Mouse (Mus musculus) forelimb bud, embryonic 11.5 days (tissue): ENCODE measurements around the gene Rbp4.

Experiments used
- DNase-seq: peaks from one replicate; pipeline ENCODE4 v3.0.0-alpha.2; 2012; ENCODE audit warnings: low read depth, low spot score

The Rbp4 gene

GRCm38 (mm10) chr19:38125219-38125610 lies at the start of gene Rbp4:
Gene Rbp4, minus strand, starts transcription at chr19:38125281.
- no peak for DNase-seq

GRCm38 (mm10) chr19:38164633-38165032 lies 39.6 kb upstream of the Rbp4 start:
- no peak for DNase-seq

DNA sequence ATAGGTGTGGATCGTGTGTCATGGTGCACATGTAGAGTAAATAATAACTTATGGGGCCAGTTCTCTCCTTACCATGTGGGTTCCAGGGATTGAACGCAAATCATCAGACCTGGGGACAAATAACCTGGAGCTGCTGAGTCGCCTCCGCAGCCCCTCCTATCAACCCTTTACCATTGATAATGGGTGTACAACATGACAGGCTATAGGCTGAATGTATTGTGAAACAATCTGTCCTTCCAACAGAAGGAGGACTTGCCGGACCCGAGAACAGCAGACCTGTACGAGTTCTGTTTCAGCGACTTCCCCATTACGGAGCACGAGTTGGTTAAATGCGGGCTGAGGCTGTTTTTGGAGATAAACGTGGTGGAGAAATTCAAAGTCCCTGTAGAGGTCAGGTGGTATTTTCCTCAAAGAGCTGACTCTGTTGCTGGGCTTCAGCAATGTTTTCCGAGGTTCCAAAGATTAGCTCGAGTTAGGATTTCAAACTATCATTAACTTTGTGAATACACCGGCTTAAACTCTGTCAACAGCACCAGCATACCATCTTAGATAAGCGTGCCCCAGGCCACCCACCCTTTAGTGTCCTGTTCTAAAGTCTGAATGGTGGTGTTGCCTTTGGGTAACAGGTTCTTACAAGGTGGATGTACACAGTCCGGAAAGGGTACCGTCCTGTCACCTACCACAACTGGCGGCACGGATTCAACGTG lies 36.7 kb upstream of the Rbp4 start:
- no peak for DNase-seq

GRCm38 (mm10) chr19:38156243-38156642 lies 31.2 kb upstream of the Rbp4 start:
- no peak for DNase-seq

DNA sequence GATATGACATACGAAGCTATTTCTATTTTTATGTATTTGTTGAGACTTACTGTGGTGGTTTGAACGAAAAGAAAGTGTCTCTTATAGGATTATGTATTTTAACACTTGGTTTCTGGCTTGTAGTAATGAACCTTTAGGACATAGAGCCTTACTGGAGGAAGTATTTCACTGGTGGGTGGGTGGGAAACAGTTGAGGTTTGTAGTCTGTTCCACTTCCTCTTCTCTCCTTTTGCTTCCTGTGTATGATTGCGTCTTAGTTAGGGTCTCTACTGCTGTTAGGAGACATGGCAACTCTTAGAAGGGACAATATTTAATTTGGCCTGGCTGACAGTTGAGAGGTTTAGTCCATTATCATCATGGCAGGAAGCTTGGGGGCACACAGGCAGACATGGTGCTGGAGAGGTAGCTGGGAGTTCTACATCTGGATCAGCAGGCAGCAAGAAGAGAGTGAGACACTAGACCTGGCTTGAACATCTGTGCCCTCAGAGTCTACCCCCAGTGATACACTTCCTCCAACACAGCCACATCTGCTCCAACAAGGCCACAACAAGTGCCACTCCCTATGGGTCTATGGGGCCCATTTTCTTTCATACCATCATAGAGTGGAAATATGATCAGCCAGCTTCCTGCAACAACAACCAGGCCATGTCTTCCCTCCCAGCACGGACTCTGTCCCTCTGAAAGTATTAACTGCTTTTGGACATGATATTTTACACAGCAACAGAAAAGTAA lies 18.6 kb upstream of the Rbp4 start:
- DNase-seq, result no peak

GRCm38 (mm10) chr19:38134806-38135205 lies 9.7 kb upstream of the Rbp4 start:
- DNase-seq, result no peak

- no peak for DNase-seq
Observed at GRCm38 (mm10) chr19:38133986-38134385, 8.9 kb upstream of the Rbp4 start.

DNA sequence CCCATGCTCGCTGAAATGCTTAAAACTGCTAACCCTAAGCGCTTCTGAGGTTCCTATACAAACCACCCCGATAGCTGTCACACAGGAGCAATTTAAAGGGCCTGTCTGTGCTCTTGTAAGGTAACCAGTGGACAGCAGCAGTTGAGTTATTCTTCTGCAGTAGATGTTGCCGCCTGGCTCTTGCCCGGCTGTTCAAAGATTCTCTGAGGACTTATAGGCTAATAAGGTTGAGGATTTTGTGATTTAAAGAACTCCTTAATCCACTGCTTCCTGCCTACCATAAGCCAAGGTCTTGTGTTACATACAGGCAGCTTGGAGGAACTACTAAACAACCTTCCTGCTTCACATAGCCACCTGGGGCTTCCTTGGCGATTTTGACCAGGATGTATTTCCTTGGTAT lies 7.4 kb upstream of the Rbp4 start, which contains the start of gene Pde6c:
Pde6c (plus strand) TSS at position 301 of the 400 bp plus-strand sequence.
- DNase-seq, result no peak

DNA sequence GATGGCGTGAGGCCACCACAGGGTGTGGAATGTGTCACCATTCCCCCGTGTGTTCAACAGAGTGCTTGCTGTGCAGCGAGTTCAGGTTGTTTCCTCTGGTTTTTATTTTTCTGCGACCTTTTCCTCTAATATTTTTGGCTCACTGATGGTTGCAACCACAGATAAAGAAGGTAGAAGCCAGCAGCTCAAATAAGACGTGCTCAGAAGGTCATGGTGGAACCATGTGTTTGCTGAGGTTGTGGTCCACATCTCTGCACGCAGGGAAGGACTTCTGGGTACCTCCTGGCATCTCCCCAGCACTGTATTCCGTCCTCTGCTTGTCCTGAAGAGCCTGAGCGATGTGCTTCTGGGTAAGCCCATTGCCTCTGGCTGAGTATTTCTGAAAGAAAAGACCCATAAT lies 1.6 kb upstream of the Rbp4 start:
- DNase-seq, result no peak

DNA sequence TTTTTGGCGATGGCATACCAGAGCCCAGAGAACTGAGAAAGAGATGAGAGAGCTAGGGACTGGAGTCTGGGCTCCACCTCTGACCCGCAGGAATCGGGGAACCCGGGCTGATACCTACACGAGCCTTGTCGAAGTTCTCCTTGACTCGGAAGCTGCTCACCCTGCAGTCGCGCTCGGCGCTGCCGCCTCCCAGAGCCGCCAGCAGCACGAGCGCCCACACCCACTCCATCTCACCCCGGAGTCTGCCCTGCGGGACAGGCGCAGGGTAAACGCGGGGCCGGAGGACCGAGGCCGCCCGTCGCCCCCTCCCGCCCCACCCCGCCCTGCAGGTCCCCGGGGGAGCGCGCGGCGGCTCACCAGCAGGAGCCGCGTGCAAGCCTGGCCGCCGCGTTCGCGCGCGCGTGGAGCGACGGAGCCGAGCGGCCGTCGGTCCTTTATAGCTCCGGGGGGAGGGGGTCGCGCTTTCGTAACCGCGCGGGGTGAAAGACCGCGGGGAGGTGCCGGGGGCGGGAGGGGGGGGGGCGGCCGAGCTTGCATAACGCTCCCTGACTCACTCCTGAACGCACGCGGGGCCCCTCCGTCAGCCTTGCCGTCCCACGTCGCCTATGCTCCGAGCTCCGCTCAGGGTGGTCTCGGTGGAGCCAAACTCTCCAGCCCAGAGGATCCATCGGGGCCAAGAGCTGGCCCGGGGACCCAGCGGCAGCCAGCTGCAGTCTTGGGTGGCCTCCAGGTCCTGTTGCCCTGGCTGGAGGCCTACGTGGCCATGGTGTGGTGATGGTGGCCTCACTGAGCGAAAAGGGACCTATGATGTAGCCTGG lies 471 bp downstream of the Rbp4 start:
- peak; percentile 37 for DNase-seq

GRCm38 (mm10) chr19:38123921-38124320 lies 1.2 kb downstream of the Rbp4 start:
- no peak for DNase-seq

- no peak for DNase-seq
Observed at GRCm38 (mm10) chr19:38120123-38120760, 4.8 kb downstream of the Rbp4 start.

DNA sequence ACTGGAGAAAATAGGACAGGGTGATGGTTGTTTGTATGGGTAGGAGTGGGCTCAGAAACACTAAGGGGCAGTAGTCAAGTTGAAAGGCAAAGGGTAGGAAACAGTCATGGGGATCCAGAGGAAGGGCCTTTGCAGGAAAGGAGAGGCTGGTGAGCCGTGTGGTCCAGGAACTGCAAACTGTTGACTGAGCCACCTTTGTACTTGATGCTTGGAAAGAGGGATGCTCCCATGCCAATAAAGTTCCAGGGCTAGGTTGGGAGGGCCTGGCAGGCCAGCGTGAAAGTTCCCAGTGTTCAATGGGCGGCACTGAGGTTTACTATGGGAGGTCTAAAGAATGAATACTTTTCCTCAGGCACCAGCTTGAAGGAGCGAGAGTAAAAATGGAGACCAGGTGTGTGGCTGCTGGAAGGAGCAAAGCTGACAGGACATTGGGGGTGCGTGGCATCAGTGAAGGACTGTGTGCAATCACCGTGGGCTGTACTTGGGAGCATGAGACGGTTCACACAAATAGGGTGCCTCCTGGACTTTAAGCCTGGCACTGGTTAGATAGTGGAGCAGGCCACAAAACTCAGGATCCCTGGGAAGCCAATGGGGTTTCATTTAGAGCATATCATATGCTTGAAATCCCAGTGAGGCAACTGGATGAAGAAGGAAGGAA lies 10.1 kb downstream of the Rbp4 start:
- DNase-seq, result no peak

DNA sequence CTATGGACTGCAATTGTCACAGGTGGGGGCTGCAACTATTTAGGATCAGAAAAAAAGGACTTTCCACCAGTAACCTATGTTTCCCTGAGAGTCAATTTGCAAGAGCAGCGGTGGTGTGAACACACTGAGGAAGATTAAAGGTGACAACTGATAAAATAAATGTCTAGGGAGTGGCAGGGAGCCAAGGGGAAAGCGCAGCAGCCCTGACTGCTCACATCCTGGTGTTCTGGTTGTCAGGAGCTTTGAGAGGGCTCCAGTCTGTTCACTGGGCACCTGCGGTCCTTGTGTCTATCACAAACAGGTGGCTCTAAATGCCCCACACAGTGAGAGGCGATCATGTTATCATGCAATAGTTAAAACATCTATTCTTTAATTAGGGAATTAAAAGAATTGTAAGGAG lies 12.5 kb downstream of the Rbp4 start:
- no peak for DNase-seq

DNA sequence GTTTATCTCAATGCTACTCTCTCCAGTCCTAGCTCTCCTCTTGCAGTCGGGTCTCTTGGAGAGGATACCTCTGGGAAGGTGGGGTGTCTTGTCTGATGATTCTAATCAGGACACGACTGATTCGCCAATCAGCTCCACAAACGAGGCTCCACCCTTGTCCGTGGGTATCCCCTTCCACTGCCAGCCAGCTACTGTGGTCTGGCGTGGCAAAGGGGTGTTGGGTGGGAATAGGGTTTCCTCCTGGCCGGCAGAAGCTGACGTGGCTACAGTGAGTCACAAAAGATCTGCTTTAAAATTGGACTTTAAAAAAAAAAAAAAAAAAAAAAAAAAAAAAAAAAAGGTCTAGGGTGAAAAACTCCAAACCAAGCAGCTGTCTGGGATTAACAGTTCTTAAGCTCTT lies 14.0 kb downstream of the Rbp4 start:
- no peak for DNase-seq

DNA sequence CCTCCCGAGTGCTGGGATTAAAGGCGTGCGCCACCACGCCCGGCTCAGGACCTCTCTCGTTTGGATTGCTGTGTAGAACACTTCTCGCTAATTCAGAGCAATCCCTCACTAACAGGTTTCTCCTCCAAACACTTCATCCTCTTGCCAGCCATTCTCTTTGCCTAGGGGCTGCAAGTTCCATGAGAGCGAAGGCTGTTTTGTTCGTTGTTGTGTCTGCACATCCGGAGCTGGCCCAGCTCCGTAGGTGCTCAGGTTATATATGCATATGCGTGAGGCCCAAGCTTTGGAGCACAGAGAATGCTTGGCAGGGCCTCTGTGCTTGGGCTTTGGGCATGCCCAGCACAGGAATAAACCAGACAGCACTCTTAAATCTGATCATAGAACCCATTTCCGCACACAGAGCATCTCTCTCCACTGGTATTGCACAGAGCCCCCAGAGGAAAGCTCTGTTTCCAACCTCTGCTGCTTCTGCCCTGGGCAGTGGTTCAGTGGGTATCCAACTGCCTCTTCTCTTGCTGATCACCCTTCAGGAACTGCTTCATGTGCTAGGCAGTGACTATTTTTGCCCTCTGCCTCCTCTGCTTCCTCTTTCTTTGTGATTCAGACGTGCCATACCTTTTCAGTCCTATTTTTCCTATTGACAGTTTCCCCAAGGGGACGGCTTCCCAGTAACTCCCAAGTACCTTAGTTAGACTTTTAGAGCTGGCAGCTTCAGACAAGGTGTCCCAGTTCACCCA lies 15.4 kb downstream of the Rbp4 start:
- no peak for DNase-seq

DNA sequence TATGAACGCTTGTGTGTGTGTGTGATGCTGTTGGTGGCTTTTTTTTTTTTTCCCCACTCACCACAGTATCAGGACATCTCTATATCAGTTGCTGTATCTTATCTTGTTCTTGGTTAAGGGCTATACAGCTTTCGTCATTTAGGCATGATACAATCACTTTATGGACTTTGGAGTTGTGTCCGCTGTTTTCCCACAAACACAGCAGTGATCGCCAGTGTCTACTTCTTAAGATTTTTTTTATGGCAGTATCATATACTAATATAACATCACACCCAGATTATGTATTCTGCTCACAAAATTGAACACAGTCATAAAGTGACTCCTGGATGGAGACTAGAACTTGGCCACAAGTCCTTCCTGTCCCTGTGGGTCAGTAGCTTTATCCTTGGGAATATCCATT lies 17.2 kb downstream of the Rbp4 start:
- no peak for DNase-seq

- no peak for DNase-seq
Observed at GRCm38 (mm10) chr19:38096858-38097758, 28.0 kb downstream of the Rbp4 start, which contains the start of gene Ffar4. Gene Ffar4, plus strand, starts transcription at chr19:38097071.

DNA sequence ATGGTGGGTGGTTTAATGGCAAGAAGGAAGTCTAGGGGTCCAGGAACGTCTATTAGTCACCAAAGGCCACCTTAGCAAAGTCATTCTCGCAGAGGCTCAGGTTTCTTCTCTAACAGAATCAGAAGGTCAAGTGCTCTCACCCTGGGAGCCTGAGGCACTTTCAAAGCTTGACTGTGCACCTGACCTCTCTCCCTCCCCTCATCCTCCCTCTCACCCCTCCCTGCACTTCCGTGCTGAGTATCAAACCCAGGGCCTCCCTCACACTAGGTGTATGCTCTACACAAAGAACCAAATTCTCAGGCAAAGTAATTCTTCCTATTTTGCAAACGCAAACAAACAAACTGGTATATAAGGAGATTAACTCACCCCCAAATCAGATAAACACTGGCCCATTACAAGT lies 28.9 kb downstream of the Rbp4 start:
- DNase-seq, result no peak
